Mouse (Mus musculus) kidney, postnatal 10 days (tissue): ENCODE measurements around the gene Sema4b.

Experiments used
- DNase-seq: peaks from one replicate; pipeline ENCODE4 v3.0.0; 2021; ENCODE audit warnings: mixed read lengths

Sema4b gene

GRCm38 (mm10) chr7:80220237-80220797 is 33.7 kb downstream of the Sema4b start:
- DNase-seq, result no peak

- no peak for DNase-seq
Measured at GRCm38 (mm10) chr7:80221179-80221750, 34.6 kb downstream of the Sema4b start.

DNA sequence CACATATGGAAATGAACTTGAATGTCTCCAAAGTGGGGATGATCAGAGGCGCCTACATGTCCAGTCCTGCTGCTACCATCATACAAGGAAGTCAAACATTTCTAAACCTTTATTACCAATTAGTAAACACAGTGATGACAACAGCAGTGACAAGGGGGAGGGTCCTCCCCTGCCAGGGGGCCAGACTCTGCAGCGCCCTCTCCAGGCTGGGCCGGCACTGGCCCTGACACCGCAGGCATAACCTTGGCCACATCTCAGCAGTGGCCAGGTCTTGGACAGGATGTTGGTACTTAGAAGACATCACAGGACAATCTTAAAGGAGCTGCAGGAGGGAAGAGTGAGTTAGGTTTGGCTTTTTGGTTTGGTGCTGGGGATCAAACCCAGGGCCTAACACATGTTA is 40.4 kb downstream of the Sema4b start:
- DNase-seq, result no peak

DNA sequence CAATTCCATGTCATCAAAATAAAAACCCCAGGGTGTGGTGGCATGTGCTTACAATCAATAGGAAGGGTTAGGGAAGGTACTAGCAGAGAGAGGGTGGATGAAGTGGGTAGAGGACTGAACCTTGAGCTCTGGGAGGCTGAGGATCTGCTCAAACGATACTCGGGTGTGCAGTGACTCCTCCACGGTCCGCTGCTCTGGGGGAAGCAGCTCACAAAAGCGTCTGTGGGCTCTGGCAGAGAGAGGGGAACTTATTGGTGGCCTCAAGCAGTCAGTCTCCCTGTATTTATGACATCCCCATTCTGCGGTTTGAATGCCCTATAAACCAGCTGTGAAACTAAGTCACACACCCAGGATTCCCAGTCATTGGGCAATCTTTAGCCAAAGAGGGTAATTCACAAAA is 43.6 kb downstream of the Sema4b start:
- peak; percentile 36 for DNase-seq

DNA sequence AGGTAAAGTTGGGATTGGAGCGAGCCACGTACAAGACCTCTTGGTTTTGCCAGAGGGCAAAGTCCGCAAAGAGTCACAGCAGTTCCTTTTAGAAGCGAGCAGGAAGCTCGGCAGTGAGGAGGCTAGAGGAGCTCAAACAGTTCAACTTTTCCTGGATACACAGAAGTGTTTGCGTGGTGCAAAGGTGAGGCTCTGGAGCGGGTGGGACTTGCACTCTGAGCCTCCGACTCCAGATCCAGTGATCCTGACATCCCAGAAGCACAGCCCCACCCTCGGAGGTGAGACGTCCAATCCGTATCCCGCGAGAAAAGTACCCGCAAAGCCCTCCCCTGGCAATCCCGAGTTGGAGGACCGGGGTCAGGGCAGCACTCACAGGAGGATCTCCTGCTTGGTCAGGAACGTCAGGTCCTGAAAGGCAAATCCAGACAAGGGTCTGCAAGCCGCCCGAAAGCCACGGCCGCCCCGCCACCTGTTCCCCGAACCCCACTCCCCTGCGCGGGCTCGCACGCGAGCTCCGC is 45.4 kb downstream of the Sema4b start:
- DNase-seq, result peak; percentile 59

DNA sequence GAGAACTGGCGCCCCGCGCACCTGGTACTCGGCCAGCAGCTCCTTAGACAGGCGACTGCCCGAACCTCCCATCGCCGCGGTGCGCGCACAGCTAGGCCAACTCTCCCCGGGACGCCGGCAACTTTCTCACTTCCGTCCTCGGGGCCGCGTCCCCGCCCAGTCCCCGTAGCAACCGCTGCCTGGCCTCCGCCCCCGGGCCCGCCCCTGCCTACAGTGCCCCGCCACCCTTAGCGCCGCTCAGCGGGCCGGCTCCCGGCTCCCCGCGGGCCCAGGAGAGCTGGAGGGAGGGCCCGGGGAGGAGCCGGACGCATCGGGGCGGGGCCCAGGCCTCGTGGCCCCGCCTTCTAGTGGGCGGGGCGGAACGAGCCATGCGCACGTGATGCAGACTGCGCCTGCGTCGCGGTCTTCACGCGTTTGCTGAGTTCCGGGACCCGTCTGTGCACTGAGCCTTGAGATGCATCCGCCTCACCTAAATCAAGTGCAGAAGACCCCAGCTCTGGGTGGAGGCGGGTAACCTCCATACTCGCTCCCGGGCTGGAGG is 45.9 kb downstream of the Sema4b start, which contains the start of the genes Cib1 and Gdpgp1:
Gene Cib1, minus strand, starts transcription at position 325 of the 541 bp plus-strand sequence.
Gene Gdpgp1, plus strand, starts transcription at position 377 of the 541 bp plus-strand sequence.
- peak; percentile 98 for DNase-seq

- no peak for DNase-seq
Measured at GRCm38 (mm10) chr7:80233799-80234198, 47.2 kb downstream of the Sema4b start.

GRCm38 (mm10) chr7:80238542-80238941 is 51.9 kb downstream of the Sema4b start:
- DNase-seq, result no peak

- no peak for DNase-seq
Measured at GRCm38 (mm10) chr7:80241661-80242060, 55.0 kb downstream of the Sema4b start.

- no peak for DNase-seq
Measured at GRCm38 (mm10) chr7:80244851-80245250, 58.2 kb downstream of the Sema4b start.

GRCm38 (mm10) chr7:80246148-80246721 is 59.6 kb downstream of the Sema4b start, which contains the start of gene Ttll13:
TSS of gene Ttll13 (plus strand) at chr7:80246376.
- peak; percentile 99 for DNase-seq

DNA sequence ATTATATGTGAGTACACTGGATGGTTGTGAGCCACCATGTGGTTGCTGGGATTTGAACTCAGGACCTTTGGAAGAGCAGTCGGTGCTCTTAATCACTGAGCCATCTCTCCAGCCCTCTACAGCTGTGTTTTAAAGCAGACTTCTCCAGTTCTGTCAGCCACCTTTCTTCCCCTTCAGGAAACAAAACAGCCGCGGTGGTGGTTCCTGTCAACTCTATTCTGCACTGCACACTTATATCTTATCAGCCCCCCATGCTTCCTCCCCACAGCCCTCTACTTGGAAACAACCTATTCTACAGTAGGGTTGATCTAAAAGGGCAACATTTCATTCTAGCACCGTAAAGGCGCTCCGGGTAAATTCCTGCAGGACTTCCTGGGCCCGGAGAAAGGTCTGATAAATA is 60.2 kb downstream of the Sema4b start:
- DNase-seq, result no peak

GRCm38 (mm10) chr7:80252437-80252836 is 65.8 kb downstream of the Sema4b start:
- DNase-seq, result no peak

- no peak for DNase-seq
Measured at GRCm38 (mm10) chr7:80252886-80253285, 66.2 kb downstream of the Sema4b start.

- no peak for DNase-seq
Measured at GRCm38 (mm10) chr7:80255981-80256380, 69.3 kb downstream of the Sema4b start.

- DNase-seq, result no peak
Measured at GRCm38 (mm10) chr7:80257706-80258105, 71.1 kb downstream of the Sema4b start.

GRCm38 (mm10) chr7:80260625-80261371 is 74.2 kb downstream of the Sema4b start, which contains the start of gene Ngrn:
TSS of gene Ngrn (plus strand) at chr7:80261215.
- DNase-seq, result peak; percentile 91

GRCm38 (mm10) chr7:80261372-80261990 is 74.8 kb downstream of the Sema4b start:
- no peak for DNase-seq

GRCm38 (mm10) chr7:80264606-80265005 is 78.0 kb downstream of the Sema4b start:
- DNase-seq, result no peak

- DNase-seq, result no peak
Measured at GRCm38 (mm10) chr7:80267764-80268163, 81.1 kb downstream of the Sema4b start.

GRCm38 (mm10) chr7:80268897-80269750 is 82.5 kb downstream of the Sema4b start, which contains the start of gene Vps33b:
TSS of gene Vps33b (plus strand) at chr7:80269649.
- DNase-seq, result peak; percentile 99
